Mouse (Mus musculus) stomach, postnatal 0 days (tissue): ENCODE results near the gene Wwox.

ENCODE experiments used
- CTCF ChIP-seq: IDR thresholded peaks from 2 replicates; pipeline ENCODE4 v1.5.1; 2016; ENCODE audit warnings: antibody characterized with exemption, low read depth, mild to moderate bottlenecking, moderate library complexity
- EP300 ChIP-seq: optimal IDR thresholded peaks from 2 replicates; pipeline ENCODE3; 2016; ENCODE audit warnings: antibody characterized with exemption

DNA sequence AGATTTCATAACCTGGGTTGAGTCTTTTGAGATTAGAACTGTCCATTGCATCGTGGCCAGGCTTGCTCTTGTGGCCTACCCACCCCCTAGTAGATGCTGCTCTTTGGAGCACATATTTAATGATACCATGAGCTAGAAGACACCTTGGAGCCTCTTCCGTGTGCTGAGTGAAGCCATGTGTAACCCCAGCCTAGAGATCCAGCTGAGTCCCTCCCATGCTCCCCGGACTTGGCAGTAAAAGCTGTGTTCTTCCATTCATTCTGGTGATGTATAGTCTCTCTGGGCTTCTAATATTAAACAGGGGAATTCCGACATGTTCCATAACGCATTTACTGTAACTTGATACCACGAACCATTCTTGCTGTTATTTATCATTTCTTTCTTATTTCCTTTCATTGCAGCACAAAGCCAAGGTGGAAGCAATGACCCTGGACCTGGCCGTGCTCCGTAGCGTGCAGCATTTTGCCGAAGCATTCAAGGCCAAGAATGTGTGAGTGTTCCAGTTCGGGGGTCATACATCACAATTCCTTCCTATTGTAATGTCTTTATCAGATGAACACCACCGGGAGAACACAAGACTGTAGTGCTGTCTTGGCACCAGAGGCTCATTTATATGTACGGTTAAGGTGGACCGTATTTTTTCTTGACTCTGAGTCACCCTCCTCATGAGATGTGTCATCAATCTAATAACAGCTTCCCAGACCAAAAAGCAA is 240.1 kb downstream of the Wwox start:
- no peak for TF ChIP-seq CTCF
- no peak for TF ChIP-seq EP300
